Mouse (Mus musculus): ENCODE results near the gene Rhog.

GRCm38 (mm10) chr7:102260518-102260917, 4.7 kb upstream of the Rhog start:
- TF ChIP-seq CTCF (IDR thresholded peaks at IDR 0.05; ENCODE audit: control insufficient read depth, insufficient read depth, insufficient replicate concordance, low read depth, low read length) (no peak), POLR2A (IDR thresholded peaks at IDR 0.05; ENCODE audit: control insufficient read depth, low read depth, low read length) (no peak)

Data from testis, adult 2 months (tissue).